Mouse (Mus musculus): Measurements from ENCODE around the gene Myo15b. TPM values are rescaled to one million over a fixed set of nuclear protein-coding genes. Genes with fewer than 3 reads are reported as not detected.
A peak's percentile ranks its signal among the peaks of the same experiment; 100 is the strongest.

The Myo15b gene
- total RNA-seq, 2 experiments from 2014 or later: 0.20 TPM; not detected in 1

GRCm38 (mm10) chr11:115875935-115876334, 17.7 kb downstream of the Myo15b start:
- DNase-seq: no peak

- DNase-seq: no peak
Observed at GRCm38 (mm10) chr11:115876438-115876837, 18.2 kb downstream of the Myo15b start.

GRCm38 (mm10) chr11:115877174-115877755, 19.1 kb downstream of the Myo15b start:
- DNase-seq: no peak

- DNase-seq: no peak
Observed at GRCm38 (mm10) chr11:115878071-115878470, 19.9 kb downstream of the Myo15b start.

- DNase-seq: no peak
Observed at GRCm38 (mm10) chr11:115881002-115881401, 22.8 kb downstream of the Myo15b start.

- no peak for DNase-seq
Observed at GRCm38 (mm10) chr11:115883251-115883650, 25.0 kb downstream of the Myo15b start.

GRCm38 (mm10) chr11:115884361-115884760, 26.2 kb downstream of the Myo15b start:
- no peak for DNase-seq

- DNase-seq: no peak
Observed at GRCm38 (mm10) chr11:115885281-115885680, 27.1 kb downstream of the Myo15b start.

GRCm38 (mm10) chr11:115886446-115886845, 28.2 kb downstream of the Myo15b start:
- DNase-seq: no peak

GRCm38 (mm10) chr11:115888020-115888419, 29.8 kb downstream of the Myo15b start:
- DNase-seq: no peak

GRCm38 (mm10) chr11:115889159-115889558, 31.0 kb downstream of the Myo15b start:
- no peak for DNase-seq

GRCm38 (mm10) chr11:115892213-115892612, 34.0 kb downstream of the Myo15b start:
- no peak for DNase-seq

GRCm38 (mm10) chr11:115893071-115893470, 34.9 kb downstream of the Myo15b start:
- no peak for DNase-seq

- DNase-seq: no peak
Observed at GRCm38 (mm10) chr11:115894755-115895520, 36.7 kb downstream of the Myo15b start.

- no peak for DNase-seq
Observed at GRCm38 (mm10) chr11:115898446-115898845, 40.2 kb downstream of the Myo15b start.

GRCm38 (mm10) chr11:115898886-115899285, 40.7 kb downstream of the Myo15b start:
- DNase-seq: peak; percentile 37 to 63

GRCm38 (mm10) chr11:115899486-115900266, 41.5 kb downstream of the Myo15b start, which contains the start of gene Smim5:
Gene Smim5, plus strand, starts transcription at chr11:115899966.
- DNase-seq: no peak

GRCm38 (mm10) chr11:115900561-115901337, 42.5 kb downstream of the Myo15b start:
- DNase-seq: no peak

- DNase-seq: no peak
Observed at GRCm38 (mm10) chr11:115901338-115902161, 43.3 kb downstream of the Myo15b start.

- DNase-seq: no peak
Observed at GRCm38 (mm10) chr11:115902177-115902576, 44.0 kb downstream of the Myo15b start.

GRCm38 (mm10) chr11:115902831-115903230, 44.6 kb downstream of the Myo15b start:
- DNase-seq: no peak
